Mouse (Mus musculus): ENCODE measurements around the gene Sfmbt1.
A peak's percentile ranks its signal among the peaks of the same experiment; 100 is the strongest.

Gene Sfmbt1

DNA sequence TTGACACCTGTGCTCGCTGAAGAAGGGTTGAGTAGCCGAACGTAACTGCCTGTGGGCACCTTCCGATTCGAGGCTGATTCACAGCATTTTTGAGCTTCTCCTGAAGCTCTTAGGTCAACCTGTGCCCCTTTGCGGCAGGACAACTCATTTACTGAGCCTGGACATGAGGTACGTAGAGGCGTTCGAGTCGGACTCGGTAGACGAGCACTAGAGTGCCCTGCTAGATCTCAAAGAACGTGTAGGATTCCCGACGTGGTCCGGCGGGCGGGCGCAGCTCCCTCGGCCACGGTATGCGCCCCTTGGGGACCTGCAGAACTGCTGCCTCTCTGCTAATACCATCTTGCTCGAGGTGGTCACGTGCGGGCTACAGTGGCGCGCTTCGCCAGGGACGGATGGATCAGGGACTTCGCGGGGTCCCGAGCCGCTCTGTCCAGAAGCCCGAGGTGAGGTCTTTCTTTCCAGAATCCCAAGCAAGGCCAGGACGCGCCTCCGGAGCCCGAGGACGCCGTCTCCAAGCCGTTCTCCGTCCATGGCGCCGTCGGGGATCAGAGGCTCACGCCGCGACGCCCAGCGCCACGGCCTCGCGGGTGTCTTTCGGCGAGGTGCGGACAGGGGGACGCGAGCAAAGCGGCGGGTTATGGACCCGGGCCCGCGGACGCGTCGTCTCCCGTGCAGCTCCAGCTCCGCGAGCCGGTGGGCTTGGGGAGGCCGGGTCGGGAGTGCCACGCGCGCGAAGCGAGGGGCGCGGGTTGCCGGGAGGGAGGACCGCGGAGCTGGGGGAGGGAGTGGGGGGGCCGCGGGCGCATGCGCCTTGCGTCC, at the start of gene Sfmbt1:
TSS of gene Sfmbt1 (plus strand) at position 51 of the 819 bp plus-strand sequence.
- DNase-seq (ENCODE audit: low spot score in 2 of 2): peak; percentile 53 to 54

DNA sequence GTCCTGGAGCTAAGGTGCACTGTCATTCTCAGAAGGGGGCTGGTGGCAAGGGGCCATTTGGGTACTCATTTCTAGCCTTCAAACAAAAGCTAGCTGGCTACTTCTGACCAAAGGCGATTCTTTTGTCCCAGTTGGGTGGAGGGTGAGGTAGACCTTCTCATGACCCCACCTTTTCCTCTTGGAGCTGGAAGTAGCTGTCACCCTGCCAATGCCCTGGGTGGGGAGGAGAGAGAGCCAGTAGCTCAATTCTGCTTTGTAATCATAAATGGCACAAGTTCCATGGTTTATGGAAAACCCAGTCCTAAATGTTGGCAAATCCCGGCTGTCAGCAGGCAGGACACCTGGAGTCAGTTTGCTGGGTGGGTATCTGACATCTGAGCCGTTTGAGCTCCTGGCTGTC, 48.6 kb upstream of the Sfmbt1 start:
- DNase-seq (ENCODE audit: low spot score in 2 of 2): no peak

DNA sequence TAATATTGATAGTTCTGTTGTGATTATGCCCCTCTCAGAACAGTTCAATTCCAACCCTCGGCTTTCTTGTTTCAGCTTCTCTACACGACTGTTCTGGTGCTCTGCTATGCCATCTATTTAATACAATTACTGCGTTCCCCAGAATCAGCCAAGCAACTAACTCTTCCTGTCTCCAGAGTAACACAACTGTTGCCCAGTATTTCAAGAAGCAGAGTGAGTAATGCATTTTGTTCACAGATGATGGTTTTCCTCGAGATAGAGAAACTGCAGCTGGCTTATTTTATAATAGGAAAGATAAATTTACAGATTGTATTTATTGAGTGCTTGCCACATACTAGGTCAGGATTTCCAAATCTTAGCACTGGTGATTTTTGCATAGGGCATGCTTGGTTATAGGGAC, 48.0 kb upstream of the Sfmbt1 start:
- DNase-seq (ENCODE audit: low spot score in 2 of 2): no peak

DNA sequence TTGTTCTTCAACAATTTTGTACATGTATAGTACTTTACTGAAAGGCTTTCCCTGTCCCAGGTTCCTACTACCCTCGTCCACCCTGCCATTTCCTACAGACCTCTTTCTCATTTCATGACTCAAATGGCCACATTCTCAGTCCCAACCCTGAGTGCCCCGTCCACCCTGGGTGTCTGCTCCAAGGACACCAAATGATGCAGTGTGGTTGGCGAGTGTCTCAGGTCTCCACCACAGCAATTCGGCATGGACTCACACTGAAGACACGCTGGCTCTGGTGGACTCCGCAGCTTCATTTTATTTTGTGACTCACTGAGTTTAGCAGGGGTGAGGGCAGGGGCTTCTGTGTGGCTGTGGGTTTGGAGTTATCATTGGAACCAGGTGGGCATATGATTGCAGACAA, 44.5 kb upstream of the Sfmbt1 start:
- no peak for DNase-seq (ENCODE audit: low spot score in 2 of 2)

DNA sequence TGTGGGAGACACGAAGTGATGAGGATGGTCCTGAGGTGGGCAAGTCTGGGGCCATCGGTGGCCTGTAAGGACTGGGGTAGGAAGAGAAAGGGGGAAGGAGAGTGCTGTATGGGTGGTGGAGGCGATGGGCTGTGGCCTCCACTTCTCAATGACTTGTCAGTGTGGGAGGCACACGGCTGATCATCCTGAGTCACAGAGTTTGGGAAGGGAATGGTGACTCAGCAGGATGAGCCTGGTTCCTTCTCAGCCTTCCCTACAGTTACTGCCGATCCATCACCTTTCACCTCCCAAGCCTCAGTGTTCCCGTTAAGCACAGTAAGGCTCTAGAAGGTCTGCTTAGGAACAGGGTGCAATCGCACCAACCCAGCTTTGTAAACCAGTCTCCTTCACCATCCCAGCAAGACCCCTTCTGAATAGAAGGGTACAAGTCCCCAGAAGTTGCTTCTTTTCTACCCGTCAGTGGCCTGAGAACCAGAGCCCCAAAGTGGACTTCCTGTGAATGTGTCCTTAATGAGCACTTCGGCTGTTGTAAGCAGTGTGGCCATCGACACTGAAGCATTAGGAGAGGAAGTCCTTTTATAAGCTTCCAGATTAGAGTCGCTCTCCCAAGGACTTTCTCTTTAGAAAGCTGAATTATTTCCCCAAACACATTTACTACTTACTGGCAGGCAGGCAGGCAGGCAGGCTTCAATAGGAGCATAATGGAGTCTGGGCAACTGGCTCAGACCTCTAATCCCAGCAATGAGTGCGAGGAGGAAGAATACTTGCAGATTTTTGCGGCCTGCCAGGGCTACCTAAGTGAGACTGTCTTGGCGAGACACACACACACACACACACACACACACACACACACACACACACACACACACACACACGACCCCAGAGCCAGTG, 43.3 kb upstream of the Sfmbt1 start:
- no peak for DNase-seq (ENCODE audit: low spot score in 2 of 2)

DNA sequence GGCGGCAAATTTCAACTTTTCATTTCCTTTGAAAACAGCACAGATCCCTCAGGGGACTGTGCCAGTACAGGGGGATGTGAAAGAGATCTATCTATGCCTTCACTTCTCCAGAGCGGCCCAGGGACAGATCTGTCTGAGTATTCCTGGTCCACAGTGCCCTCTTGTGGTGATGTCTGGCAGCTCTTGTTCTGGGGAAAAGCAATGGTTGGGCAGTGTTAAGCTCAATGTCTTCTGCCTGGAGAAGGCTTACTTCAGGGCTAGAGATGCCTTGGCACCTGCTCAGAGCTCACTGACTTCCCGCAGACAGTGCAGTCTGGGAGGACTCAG, 42.7 kb upstream of the Sfmbt1 start:
- peak; percentile 92 to 95 for DNase-seq (ENCODE audit: low spot score in 2 of 2)

DNA sequence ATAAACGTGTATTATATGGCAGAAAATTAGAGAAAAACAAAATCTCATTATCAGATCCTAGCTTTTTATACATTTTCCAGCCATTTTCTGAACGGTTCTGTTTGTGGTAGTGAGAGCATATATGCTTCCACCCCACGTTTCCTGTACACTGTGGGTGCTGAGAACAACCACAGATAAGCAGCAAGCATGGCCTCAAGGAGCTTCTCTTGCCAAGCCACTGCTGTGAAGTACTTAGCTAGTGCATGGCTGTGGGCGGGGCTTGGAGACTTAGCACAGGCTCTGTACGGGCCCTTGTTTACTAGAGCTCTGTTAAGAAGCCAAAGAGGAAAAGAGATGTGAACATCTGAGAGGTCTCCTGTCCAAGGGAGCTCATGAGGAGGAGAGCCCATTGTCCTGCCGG, 39.7 kb upstream of the Sfmbt1 start:
- DNase-seq (ENCODE audit: low spot score in 2 of 2): no peak

DNA sequence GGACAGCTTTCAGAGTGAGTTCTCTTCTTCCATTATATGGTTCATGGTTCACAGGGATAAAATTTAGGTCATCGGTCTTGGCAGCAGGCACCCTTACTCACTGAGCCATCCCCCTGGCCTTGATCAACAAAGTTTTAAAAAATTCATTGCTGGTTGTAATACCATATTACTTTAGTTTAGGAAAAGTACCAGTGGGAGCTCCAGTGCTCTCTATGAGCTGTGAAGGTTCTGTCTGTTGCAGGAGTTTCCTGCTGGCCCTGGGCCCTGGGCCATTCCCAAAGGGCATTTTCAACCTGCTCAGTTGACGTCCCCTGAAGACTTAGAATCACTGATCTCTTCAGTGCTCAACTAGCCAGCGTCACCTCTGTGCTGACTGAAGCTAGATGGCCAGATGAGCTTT, 32.5 kb upstream of the Sfmbt1 start:
- no peak for DNase-seq (ENCODE audit: low spot score in 2 of 2)

DNA sequence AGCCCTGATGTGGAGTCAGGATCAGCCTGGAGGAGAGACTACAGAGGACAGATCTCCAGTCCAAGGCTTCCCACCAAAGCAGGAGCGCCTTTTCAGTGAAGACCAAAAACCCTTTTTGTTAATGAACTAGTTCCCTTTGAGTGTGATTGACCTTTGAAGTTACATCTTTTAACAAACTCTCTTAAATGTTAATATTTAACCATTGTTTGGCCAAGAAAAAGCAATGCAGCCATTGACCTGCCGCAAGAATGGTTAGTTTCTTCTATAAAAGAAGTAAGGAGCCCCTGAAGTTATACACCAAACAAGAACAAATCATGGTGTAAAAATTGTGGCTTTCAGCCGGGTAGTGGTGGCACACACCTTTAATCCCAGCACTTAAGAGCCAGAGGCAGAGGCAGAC, 24.0 kb upstream of the Sfmbt1 start:
- no peak for DNase-seq (ENCODE audit: low spot score in 2 of 2)

DNA sequence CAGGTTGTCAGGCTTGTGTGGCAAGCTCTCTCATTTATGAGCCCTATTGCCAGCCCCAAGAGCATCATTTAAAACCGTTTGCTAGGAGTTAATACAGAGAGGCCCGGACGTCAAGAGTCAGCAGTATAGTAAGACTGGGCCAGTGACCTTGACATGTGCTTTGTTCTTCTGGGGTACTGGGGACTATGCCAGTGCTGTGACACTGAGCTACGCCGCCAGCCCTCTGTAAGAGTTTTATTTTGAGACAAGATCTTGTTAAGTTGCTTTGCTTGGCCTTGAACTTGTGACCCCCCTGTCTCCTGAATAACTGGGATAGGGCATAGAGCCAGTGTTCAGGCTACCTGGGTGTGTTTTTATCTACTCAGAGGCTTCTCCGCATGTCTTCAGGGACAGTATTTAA, 22.2 kb upstream of the Sfmbt1 start:
- DNase-seq (ENCODE audit: low spot score in 2 of 2): no peak

DNA sequence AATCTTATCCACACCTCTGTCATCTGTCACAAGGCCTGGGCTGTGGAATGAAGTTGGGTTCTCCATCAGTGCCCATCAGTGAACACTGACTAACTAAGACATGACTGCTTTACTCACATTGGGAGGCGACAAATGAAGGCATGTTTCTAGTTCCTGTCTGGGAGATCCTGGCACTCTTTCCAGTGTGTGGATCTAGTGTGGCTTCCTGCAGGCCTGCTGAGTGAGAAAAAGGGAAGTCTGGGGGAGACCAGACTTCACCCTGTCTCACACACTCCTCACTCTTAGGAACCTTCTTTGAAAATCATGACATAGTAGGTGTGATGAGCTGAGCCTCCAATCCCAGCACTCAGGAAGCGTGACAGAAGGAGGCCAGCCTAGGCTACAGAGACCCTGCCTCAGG, 19.9 kb upstream of the Sfmbt1 start:
- peak in 1 of 2 experiments; percentile 54 for DNase-seq (ENCODE audit: low spot score in 2 of 2)

DNA sequence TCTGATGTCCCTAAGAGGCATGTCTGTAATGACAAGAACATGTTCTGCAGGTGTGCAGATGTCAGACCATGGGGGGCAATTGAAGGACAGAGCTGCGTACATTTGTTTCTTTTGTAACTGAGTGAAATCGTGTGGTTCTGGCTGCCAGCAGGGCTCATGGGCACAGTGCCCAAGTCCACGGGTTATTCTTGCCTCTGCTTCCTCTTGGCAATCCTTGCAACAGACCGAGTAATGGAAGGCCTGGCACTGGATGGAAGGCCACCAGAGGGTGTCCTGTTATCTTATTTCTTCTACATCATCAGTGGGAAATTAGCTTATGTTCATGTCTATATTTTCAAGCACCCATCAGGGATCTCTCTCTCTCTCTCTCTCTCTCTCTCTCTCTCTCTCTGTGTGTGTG, 19.0 kb upstream of the Sfmbt1 start:
- peak; percentile 89 for DNase-seq (ENCODE audit: low spot score in 2 of 2)

DNA sequence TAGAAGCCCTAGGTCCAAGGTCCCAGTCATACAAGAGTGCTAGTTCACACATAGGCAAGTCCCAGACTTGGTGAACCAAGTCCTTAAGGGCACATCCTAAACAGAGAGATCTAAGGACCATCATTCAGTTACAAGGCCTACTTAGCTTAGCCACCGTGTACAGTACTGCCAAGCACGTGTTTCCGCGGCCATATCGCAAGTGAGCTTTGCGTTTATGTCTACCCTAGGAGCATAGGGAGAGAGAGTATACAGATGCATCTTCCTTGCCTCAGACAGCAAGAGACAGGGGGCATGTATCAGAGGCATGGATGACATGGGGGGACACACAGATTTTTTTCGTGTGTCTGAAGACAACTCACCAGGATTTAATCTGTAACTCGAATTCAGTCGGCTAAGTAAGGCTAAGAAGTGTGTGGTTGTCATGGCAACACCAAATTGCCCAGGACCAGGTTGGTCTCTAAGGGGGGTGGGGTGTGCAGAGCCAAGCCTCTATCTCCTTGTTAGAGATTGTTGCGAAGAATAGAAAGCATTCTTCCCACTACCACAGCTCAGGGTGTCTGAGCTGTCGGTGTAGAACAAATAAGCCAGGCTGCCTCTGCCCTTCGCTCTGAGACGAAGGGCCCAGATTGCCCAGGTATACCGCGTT, 17.1 kb upstream of the Sfmbt1 start:
- peak; percentile 69 to 85 for DNase-seq (ENCODE audit: low spot score in 2 of 2)

DNA sequence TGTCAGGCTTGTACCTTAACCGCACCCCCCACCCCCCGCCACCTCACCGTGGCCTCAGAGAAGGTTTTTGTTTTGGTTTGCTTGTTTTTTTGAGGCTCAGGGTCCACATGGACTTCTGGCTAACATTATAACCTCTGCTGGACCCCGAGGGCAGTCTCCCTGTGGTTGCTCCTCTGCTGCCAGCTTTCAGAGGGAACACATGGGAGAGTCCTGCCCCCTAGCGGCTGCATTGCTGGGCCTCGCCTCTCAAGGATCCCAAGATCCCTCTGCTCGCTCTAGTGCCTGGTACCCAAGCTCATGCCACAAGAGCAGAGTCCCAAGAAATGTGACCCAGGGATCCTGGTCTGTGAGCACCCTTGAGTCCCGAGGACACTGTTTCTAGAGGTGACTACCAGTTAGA, 15.0 kb upstream of the Sfmbt1 start:
- DNase-seq (ENCODE audit: low spot score in 2 of 2): peak in 1 of 2 experiments; percentile 58

DNA sequence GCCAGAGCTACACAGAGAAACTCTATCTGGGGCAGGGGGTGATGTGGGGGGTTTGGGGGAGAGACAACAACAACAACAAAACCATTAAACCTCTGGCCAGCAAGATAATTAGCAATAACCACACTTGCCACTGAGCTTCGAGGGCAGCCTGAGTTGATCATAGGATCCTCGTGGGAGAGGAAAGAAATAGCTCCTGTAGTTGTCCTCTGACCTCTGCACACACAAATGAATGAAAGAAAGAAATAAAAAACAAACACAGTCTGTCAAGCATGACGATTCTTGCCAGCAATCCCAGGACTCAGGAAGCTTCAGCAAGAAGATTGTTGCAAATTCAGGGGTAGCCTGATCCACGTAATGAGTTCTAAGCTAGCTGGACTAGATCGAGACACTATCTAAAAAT, 12.1 kb upstream of the Sfmbt1 start:
- DNase-seq (ENCODE audit: low spot score in 2 of 2): no peak

DNA sequence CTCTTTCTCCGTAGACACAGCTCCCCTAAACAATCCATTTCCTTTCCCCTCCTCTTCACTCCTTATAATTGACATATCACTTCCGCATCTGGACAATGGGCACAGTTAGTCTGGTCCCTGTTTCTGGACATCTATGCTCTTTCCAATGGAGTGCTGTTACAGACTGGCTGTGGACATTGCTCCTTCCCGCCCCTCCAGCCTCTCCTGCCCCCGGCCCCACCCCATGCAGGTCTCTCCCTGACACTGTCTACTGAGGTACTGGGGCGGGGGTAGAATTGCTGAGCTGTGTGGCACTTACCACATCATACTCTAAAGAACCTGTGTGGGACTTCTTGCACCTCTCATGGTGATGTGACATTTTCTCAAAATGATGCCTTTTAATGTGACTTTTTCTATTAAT, 11.6 kb upstream of the Sfmbt1 start:
- DNase-seq (ENCODE audit: low spot score in 2 of 2): no peak

DNA sequence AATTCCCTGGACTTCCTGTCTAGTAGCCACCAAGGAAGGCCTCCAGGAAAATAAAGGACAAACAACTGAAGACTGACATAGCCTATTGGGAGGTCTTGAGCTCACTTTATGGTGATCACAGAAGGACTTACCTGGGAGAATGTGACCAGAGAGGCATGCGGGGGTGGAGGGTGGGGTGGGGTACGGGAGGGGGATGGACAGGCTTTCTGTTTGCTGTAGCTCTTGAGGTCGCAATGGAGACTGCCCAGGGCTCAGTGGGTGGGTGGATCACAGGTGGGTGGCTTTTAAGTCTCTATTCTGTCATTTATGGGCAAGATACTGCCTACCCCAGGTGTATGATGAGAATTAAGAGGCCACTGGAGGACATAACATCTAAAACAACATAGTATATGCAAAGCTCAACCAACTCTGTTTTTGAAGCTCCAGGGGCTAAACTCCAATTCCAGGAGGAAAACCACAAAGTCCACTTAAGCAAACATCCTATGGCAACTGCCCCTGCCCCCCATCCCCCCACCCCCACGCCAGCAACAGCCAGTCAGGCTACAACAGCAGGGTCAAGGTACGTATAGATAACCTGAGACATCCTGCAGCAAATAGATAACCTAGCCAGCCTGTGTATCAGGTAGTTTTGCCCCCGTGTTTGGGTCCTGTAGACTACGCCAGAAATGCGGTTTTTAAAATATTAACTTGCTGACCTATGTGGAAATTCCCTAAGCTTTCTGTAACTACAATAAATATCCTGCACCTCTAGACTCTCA, 10.4 kb upstream of the Sfmbt1 start:
- no peak for DNase-seq (ENCODE audit: low spot score in 2 of 2)

DNA sequence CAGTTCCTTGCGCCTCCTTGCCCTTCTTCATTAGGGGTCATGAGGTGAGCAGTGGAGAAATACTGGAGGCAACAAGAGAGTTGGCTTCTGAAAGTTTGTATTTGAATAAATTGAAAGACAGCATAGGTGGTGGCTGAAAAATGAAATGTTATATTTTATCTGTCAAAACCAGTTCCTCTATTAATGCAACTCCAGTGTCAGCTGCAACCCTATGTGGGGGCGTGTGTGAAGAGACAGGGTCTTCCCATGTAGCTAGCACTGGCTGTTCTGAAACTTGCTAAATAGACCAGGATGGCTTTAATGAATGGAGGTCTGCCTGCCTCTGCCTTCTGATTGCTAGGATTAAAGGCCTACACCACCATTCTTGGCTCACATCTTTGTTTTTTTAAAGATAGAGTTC, 2.8 kb upstream of the Sfmbt1 start:
- DNase-seq (ENCODE audit: low spot score in 2 of 2): no peak

DNA sequence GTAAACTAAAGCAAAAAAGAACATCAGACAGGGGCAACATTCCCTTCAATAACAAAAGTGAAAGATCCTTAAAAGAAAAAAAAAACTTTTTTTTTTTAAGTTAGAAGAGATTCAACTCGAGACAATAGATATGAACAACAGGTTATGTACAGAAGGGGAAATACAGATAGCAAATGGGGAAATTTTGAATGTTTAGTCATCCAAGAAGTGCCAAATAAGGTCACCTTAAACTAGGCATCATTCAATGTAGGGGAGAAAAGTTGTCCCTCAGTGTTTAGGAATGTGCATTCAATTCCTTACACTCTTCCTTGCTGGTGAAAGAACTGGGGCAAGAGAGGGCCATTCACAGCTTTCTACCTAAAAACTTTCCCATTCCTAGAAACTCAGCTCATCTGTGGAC, 880 bp upstream of the Sfmbt1 start:
- no peak for DNase-seq (ENCODE audit: low spot score in 2 of 2)

DNA sequence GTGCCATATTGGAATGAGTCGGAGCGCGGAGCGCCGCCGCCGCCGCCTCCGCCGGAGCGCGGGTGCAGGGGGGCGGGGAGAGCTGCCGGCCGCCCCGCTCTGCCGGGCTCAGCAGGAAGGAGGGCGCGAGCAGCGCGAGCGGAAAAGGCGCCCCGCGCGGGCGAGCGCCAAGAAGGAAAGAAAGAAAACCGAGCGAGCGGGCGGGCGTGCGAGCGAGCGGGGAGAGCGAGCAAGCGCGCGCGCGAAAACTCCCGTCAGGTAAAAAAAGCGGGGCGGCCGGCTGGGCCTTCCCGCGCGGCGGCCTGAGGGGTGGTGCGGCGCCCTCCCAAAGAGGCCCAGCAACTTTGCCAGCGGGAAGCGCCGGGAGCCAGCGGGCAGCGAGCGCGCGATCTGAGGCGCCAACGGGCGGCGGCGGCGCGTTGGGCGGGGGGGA, 985 bp downstream of the Sfmbt1 start:
- DNase-seq (ENCODE audit: low spot score in 2 of 2): peak; percentile 89 to 90

DNA sequence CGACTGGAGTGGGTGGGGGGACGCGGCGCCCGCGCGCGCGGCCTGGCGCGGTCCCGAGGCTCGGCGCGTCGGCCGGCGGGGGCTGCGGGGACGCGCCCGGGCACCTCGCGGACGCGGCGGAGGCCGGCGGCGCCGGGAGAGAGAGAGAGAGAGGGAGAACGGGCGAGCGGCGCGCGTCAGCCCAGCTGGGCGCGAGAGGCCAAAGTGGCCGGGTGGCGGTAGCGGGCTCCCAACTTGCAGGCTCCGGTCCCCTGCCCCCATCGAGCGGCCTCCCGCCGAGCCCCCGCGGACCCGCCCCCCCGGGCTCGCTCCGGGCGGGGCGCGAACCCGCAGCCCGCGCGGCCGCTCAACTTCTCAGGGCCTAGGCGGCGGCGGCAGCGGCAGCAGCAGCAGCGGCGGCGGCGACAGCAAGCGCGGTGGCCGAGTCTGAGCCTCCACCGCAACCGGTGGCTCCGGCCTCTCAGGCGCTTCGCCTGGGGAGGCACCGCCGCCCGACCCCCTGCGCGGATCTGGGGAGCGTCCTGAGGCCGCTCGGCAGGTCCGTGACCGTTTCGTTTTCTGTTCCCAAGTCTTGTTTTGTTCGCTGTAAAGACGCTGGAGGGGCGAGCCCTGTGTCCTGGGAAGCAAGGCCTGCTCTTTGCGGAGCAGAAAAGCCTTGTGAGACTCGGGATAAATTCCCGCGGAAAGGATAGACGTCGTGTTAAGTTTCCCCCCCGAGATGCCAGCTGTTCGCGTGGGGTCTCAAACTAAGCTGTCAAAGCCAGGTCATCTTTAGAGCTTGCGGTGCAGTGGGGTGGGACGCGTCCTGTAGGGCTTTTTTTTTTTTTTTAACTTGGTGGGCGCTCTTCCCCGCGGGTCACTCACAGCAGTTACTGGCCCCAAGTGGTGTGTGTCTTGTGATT, 1.7 kb downstream of the Sfmbt1 start:
- DNase-seq (ENCODE audit: low spot score in 2 of 2): no peak

Data from right cerebral cortex, postnatal 10 days (tissue).